Mouse (Mus musculus) myocyte (in vitro differentiated cells): ENCODE results near the gene Ubc.

Experiments used
- E2F4 ChIP-seq: IDR thresholded peaks from one replicate; pipeline ENCODE4 v1.6.1; 2011; ENCODE audit warnings: mild to moderate bottlenecking, control low read depth, moderate library complexity; ENCODE audit not compliant: insufficient read depth
- POLR2A ChIP-seq: IDR thresholded peaks from one replicate; pipeline ENCODE4 v1.6.1; 2011; ENCODE audit warnings: low read depth, mild to moderate bottlenecking, control low read depth, moderate library complexity; ENCODE audit not compliant: insufficient read length
- SRF ChIP-seq: IDR thresholded peaks from one replicate; pipeline ENCODE4 v1.6.1; 2011; ENCODE audit warnings: low read depth; ENCODE audit not compliant: control insufficient read depth, insufficient read length
- TCF12 ChIP-seq: IDR thresholded peaks from one replicate; pipeline ENCODE4 v1.6.1; 2011; ENCODE audit warnings: mild to moderate bottlenecking, control low read depth; ENCODE audit not compliant: poor library complexity, insufficient read depth, severe bottlenecking
- USF1 ChIP-seq: IDR thresholded peaks from one replicate; pipeline ENCODE4 v1.6.1; 2011; ENCODE audit warnings: low read depth, mild to moderate bottlenecking, control low read depth, moderate library complexity

GRCm38 (mm10) chr5:125406322-125407016 is 16.5 kb upstream of the Ubc start:
- TF ChIP-seq E2F4 (no peak), POLR2A (no peak), TCF12 (no peak), SRF (no peak), USF1 (no peak)
